Mouse (Mus musculus) urinary bladder, postnatal 36 days (tissue): ENCODE measurements at regions not wholly inside any gene's neighbourhood (a gene's known extent, or its start where the extent isn't known, plus 50 kb on each side); places are given as distances from the start of the nearest gene placed in this dataset.

ENCODE experiments used
- DNase-seq, 2 experiments: peaks; one replicate each; pipeline ENCODE4 v3.0.0; 2022; ENCODE audit warnings: low spot score in 2 of 2, mixed read lengths in 1 of 2

DNA sequence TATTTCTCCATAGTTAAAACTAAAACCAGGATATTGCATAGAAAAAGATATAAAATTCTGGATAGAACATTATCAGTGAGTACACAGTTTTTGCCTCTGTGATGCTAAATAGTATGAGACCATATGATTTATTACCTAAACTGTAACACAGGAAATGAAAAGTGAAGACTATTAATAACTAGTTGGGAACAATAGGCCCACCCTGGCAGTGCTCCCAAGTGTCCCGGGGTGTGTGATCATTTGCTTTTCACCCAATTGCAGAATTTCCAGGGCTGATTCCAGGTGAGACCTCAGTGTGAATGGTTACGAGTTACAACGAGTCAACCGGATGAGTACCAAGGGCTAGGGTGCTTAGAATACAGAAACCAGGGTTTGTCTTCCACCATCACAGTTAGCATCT, 172.6 kb upstream of the Tars start:
- no peak for DNase-seq

DNA sequence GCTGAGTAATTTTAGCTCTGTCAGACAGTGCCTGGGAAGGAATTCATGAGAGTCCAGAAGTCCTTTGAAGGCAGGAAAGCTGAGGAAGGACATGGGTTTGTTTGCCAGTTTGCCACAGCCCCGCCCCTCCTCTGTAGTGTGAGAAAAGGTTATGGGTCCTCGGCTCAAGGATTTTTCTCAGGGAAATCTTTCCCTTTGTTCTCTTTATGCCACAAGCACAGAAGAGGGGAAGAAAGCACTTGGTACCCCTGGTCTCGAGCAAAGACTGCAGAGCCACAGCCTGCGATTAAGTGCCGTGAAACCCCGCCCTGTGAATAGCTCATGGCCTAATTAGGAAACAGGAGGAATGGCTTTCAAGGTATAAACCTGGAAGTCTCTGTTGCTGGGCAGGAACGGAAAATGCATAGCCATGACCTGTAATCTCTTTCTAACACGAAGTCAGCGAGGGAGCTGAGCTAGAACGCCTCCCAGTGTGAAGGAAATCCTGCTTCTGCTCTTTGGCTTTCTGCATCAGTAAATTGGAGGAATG, 166.1 kb upstream of the Tars start:
- no peak for DNase-seq

DNA sequence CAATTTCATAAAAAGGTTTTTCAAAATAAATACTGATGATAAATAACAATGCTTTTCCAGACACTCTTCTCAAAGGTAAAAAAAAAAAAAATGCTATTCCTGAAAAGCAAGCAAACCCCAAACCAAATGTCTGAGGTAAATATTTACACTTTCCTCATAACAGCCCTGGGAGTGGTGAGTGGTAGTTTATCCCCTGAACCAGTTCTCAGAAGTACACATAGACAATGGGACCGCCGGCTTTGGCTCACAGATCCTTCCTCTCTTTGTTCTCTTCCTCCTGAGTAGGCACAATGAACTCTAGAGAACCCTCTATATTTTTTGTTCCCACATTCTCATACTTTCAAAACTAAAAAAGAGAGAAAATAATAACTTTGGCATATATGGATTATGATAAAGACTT, 153.1 kb upstream of the Tars start:
- no peak for DNase-seq

DNA sequence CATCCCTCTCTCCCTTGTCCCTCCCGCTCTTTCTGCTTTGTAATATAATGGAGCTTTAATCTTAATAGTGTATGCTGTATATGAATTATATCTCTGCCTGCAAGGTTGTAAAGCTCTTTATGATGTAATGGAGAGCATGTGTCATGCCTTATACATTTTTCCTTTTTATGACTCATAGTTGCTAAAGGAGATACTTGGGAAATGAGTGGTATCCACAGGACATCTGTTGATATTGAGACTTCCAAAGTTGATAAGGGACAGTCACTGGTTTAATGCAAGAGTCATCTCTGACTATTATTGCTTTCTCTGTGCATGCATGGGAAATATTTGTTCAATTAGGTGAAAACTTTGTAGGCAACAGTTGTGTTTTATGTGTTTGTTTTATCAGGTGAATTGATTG, 152.6 kb upstream of the Tars start:
- DNase-seq = no peak

DNA sequence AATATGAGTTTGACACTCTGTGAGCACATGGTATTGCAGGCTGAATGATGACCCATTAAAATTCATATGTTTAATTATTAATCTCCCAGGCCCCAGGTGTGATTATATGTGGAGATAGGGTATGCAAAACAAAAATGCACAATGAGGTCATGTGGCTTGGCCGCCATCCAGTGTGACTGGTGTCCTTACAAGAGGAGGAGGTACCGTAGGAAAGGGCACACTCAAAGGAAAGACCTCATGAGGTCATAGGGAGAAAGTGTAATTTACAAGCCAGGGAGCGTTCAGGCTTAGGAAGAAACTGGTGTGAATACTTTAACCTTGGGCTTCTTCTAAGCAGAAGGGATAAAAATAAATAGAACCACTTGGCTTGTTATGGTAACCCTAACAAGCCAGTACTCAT, 140.0 kb upstream of the Tars start:
- DNase-seq = no peak

DNA sequence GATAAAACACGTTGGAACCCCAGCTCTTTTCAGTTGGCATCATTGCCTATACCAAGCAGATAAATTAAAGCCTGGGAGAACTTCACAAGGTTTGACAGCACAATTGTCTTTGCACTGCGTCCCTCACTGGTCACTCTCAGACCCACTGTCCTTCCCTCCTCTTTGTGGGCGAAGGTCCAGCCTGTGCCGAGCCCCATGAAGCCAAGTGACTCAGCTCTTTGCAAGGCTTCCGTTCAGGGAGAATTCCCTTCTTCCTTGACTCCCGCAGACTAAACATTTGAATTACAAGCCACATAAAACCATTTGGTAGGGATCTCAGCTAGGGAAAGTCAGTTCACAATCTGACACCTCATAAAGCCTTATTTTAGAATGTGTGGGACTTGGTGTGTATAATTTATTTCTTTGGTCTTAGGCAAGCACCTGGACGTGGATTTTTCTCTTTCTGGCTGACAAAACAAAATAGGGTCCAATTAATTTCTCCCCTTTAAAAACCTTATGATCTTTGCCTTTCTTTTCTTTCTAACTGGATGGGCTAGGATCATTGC, 136.7 kb upstream of the Tars start:
- no peak for DNase-seq

DNA sequence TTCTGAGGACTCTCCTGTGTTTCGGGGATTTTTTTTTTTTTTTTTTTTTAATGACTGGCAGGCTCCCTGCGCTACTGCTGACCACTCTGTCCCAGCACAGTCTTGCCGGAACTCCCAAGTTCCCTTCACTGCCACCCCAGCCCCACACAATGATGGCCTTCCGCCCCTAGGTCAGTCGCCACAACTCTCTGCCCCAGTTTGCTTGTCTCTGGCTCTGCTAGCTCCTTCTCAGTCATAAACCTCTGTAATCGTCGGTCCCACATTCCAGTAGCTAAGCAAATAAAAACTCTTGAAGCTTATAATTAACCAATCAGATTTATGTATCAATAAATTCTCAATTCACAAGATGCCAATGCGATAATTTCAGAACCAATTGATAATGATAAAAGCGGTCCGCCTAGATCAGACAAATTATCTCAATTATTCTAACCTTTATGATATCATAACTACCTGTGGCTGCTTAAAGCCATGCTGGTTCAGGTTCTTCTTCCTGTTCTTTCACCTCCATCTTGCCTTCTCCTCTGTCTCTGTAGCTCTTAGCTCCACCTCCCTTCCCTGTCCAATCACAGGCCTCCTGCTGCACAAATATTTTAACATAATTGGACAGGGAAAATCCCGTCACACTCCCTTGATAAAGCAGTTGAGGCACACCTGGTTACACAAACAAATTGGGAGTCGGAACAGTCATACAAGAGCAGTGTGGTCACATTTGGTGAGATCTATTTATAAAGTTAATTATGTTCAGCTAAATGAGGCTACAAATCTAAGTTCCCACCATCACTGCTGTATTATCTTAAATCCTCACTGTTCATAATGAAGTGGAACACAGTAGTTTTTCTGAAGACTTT, 135.2 kb upstream of the Tars start:
- no peak for DNase-seq

DNA sequence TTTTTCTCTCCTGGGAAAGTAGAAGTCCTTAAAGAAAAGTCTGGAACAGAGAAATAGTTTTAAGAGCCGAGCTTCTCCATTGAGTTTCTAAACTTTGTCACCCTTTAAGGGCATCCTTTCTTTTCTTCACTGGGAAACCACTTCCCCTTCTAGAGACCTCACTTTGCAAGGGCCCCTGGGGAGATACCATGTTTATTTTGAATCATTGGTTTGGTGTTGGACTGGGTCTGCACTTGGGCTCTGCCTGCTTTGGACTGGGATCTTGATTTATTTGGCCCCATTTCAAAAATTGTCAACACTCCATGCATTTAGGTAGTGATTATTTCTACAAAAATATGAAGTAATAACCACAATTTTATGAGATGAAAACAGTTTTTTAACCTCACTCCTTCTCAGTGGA, 134.2 kb upstream of the Tars start:
- no peak for DNase-seq

DNA sequence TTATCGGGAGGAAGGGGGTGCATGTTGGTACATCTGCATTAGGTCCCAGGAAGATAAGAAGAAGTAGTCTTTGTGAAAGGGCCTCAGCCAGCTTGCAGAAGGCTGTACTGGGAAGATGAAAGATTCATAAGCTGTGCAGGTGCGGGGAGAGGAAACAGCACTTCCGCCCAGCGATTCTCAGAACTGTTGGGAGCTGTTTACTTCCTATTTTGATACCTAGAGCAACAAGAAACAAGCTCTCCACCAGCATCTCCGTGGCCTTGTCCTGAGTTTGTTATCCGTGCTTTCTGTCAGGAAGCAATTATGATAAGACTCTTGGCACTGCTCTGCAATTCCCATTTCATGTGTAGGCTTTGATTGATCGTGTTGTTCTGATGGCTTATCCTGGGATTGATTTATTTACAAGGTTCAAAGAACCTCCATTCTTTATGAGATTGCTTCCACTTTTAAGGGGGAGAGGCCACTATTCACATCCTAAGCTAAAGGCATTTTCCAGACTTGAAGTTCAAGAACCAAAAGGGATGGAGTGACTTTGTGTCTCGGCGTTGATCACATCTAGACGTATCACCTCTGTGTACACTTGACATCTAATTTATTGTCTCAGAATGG, 133.6 kb upstream of the Tars start:
- no peak for DNase-seq

DNA sequence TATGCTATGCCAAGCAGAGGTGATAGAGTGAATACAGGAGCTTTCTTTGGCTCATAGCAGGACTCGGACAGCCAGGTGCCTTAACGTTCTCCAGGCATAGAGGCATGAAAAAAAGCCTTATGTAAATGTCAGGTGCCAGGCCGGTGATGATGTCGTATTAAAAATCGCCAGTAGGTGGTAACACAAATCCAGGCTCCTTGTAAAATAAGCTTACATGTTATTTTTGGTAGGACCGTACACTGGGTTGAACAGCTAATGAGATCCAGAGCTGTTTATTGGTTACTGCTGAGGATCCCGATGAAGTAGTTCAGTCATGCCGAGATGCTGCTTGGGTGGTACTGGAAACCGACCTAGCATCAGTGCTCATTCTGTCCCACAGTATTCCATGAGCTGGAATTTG, 133.1 kb upstream of the Tars start:
- DNase-seq = no peak

DNA sequence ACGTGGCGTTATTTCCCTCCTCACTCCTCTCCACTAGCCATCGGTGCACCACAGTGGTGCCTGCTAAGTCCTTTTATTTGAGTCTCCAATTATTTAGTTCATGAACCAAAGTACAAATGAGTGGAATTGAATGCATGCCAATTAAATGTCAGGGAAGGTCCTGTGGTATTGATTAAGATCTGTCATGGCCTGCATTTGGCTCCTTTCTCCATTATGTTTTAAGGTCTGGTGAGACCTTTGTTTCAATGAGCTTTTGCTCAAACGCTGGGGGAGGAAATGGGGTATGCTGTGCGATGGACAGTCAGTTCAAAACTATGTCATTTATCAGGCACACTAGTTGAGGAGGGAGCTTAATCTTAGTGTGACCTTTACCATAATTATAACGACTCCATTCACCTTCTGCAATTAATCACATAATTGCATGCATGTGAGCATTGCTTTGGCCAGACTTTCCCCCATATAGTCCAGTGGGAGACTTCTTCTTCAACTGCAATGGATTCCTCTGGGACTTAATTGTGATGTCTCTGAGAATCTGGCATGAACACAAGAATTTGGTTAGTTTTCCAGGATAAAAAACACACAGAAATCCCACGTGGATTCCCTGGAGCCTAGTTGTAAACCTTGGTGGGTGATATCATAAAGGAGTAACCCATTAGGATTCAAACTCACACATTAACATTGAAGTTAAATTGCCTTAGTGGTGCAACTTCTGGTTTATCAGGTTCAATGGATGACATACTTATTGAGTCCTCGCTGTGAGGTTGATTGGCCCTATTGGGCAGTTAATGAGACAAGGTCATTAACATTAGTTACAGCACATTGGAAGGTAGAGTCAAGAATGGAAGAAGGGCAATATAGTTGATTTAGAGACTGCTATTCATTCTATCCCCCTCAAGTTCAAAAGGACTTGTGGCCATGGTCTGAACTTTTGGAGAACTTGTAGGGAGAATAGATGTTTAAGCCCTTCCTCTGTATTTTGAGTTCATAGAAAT, 130.7 kb upstream of the Tars start:
- DNase-seq = no peak

DNA sequence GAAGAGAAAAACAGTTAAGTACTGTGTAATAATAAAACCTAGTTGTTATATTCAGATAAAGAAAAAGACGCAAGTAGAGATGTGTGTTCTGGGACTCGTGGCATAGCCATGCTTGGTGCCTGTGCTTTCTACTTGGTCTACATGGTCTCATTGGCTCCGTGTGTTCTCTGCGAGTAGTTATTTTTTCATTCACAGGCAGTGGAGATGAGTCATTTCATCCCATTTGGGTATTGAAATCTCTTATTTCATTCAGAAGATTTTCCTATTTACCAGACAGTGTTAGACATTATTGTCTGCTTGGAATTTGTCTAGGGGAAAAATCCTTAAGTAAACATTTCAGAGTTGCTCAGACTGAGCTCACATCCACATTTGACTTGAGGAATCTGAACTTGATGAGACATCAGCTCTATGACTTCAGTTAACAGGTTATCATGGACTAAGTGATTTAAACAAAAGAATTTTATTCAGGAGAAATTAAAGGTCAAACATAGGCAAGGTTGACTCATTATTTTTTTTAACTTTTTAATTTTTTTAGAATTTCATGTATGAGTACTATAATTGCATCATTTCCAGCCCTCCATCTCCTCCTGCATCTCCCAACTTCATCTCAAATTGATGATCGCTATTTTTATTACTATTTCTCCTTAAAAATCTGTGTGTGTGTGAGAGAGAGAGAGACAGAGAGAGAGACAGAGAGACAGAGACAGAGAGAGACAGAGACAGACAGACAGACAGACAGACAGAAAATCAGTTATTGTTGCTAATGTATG, 125.1 kb upstream of the Tars start:
- no peak for DNase-seq

DNA sequence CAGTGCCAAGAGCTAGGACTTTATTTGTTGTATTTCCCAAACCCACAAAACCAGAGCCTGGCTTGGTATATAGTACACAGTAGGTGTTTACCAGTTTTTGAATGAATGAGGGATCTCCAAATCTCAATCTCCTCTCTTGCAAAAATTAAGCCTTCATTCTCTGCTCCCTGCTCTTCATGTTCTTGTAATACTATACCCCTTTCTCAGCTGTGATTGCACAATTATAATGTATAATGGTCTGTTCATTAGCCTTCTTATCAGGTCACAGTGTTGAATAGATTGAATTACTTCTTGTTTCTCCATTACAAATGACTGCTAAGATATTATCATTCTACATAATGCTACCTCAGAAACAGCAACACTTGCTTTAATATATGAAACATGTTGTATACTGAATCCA, 119.1 kb upstream of the Tars start:
- no peak for DNase-seq

DNA sequence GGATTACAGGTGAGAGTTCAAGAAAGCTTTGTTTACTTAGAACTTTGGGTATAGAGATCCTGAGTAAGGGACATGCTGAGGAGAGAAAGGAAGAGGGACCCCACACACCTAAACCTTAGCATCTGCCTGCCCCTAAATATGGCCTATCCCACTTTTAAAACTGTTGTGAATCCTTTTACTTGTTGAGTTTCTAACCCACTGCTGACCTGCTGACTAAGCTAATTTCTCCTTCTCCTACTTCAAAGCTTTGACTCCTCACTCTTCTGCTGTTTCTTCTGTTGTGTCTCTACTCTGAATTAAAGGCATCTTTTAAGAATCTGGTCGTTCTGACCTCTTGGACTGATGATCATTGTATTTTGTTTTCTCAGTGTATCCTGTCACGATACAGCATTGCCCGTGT, 118.4 kb upstream of the Tars start:
- no peak for DNase-seq

DNA sequence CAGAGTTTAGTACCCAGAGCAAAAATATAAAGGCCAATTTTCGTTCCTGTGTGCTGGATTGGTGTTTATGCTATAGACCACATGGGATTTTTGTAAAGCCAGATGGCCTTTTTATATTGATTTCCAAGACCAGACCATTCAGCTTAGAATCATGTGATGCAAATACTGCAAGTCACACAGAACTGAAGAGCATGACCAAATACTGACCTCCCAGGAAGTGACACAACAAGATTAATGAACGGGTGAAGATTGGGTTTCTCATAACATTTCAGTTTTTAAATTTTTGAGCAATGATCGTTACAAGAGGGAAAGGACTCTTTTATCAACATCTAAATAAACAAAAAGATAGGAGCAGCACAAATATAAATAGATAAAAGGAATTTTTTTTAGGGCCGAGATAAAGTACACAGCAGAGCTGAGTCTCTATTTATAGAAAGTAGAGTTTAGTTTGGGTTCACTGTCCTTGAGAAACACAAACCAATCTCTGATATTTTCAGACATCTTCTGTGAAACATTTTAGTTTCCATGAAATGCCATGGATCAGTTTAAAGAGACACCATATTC, 105.7 kb upstream of the Tars start:
- no peak for DNase-seq

DNA sequence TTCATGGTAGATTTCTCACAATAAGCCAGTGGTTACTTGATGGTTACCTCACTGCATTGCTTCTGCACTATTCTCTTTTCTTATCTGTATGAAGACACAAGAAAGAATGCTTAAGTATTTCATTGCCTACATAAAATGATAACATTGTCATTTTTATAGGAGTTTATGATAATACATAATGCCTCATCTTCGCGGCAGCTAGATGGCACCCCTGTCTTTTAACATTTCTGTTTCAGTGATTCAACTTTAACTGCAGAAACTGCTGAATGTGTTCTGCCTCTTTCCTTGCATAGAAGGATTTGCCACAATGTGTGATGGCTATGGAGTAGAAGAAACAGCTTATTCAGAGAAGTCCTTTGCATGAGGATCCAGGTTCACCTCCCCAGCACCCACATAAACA, 97.0 kb upstream of the Tars start:
- DNase-seq = no peak

DNA sequence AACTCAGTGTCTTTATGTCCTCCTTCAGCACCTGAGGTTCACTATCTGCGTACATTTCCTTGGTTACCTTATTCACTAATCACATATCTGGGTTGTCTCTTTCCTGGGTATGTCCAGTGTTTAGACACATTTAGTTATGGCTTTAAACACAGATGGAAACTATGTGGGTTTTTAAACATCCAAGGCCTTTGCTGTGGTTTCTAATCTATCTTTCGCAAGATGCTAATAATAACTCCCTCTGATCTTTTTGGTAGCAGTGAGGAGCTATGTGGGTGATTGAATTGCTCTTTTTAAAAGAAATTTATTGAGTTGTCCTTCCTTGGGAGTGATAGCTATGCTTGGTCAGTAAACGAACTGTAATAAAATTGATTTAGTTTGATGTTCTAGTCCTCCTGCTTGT, 89.7 kb upstream of the Tars start:
- DNase-seq = no peak

DNA sequence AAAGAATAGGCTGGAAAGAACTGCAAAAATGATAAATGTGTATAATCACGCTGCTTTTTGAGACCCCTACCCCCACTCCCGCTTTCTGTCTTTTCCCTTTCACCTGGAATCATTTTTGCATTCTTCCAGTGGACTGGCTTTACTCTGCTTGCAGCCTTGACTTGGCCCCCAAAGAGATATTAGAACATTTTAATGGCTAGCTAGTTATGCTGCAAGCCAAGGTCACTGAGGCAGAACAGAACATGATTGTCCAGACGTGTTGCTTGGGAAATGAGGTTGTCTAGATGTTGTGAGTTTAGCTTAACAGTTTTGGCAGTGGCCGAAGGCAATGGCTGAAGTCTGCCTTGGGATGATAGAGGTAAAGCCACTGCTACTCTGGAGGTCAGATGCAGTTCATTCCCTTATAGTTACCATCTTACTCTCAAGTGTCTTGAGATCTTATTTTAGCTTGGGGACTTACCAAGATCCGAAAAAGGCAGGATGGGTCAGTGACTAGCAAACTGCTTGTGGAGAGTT, 87.9 kb upstream of the Tars start:
- no peak for DNase-seq

DNA sequence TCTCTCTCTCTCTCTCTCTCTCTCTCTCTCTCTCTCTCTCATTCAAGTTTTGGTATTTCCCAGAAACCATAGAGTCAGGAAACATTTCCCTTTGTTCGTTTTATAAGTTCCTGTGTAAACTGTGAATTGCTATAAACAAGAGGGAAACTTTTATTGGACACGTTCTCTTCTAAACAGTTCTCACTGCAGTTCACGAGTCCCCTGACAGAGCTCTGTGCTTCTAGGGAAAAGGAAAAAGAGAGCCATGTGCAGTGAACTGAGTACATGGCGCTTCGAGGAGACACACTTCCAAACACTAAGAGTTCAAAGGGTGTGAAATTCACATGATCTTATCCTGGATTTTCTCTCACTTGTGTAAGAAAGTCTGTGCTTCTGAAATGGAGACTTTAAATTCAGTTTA, 84.5 kb upstream of the Tars start:
- DNase-seq = no peak

DNA sequence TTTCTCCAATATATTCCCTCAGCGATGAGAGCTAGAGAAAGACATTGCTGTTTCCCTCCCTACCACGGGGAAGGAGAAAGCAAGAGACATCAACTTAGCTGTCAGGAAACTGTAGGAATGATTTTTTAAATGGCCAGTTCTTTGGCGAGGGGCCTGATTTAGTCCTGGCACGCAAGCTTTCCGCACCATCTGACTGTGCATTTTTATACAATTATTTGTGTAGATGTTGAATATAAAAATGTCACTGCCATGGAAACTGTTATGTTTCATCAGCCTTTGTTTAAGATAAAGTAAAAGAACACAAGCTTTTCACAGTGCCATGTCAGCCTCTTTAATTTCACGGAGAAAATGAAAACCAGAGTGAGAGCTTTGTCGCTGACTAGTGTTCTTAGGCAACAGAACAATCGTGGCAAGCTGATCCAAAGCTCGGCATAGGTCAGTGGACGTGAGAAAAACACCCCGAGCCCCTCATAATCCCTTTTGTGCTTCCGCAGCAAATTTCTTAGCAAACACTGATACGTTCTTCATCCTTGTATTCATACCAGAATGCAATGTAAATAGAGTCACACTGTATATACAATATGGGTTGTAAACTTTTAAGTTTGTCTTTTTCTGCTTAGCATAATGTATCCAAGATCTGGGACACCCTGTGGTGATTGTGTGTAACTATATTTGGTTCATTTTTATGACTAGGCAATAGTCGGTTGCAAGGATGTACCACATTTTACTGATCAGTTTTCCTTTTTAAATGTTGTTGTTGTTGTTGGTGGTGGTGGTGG, 79.9 kb upstream of the Tars start:
- DNase-seq = no peak
